Mouse (Mus musculus): ENCODE data around the gene Zfp503.

DNA sequence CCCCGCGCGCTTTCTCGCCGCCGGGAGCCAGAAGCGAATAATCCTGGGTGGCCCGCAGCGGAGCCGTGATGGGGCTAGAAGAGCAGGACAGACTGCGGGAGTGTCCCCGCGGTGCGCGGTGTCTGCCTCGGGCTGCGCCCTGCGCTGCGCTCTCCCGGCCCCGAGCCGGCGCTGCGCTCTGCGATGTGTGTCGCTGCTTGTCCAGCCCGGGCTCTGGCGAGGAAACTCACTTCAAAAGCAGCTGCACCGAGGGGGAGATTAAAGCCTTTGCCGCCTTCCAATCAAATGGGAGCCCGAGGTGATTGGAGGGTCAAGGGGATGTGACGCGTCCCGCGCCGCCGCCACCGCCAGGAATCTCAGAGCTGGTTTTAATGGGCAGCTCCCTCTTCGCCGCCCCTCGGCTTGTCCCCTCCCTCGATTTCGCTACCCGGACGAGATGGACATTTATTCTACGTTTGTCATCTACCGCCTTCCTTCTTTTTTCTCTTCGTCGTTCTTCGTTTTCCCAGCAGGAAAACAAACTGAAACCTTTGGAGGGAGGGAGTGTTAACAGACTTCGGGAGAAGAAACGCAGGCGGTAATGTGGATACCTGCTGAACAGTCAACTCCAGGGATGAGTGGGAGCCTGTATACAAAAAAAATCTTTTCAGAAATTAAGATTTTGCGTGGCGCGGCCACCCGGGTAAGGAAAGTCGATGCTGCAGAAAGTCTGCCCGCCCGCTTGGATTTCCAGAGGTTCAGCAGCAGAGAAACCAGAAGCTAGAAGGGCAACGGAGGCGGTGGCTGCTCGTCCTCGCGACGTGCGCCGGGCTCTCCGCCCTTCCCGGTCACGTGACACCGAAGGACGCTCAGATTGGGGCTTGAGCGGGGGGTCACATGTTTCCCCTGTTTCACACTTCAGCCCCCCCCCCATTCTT, 1.5 kb downstream of the Zfp503 start:
- TF ChIP-seq POLR2A (IDR thresholded peaks at IDR 0.05; ENCODE audit: control insufficient read depth in 1 of 2, insufficient read depth in 1 of 2, low read depth in 1 of 2, low read length in 2 of 2, poor library complexity in 1 of 2) (peak; percentile 49 to 76; a peak in 3 of 4 replicates), MEF2A (IDR thresholded peaks at IDR 0.05; ENCODE audit: extremely low read depth, insufficient replicate concordance, low read depth, low read length, poor library complexity, severe bottlenecking) (no peak), CTCF (IDR thresholded peaks at IDR 0.05 in 2 of 3, conservative IDR thresholded peaks at IDR 0.05 in 1 of 3; ENCODE audit: control insufficient read depth in 1 of 3, insufficient read depth in 1 of 3, low read depth in 2 of 3, low read length in 3 of 3, poor library complexity in 1 of 3, severe bottlenecking in 1 of 3) (no peak), E2F4 (IDR thresholded peaks at IDR 0.05; ENCODE audit: borderline replicate concordance, low read depth, low read length) (no peak), EP300 (IDR thresholded peaks at IDR 0.05; ENCODE audit: low read depth in 1 of 2, low read length in 2 of 2) (no peak), POLR2AphosphoS2 (IDR thresholded peaks at IDR 0.05; ENCODE audit: low read length) (no peak), MAX (IDR thresholded peaks at IDR 0.05; ENCODE audit: low read length) (peak; percentile 73), JUND (IDR thresholded peaks at IDR 0.05; ENCODE audit: low read depth, low read length) (no peak), CHD2 (IDR thresholded peaks at IDR 0.05; ENCODE audit: low read length) (no peak), HCFC1 (IDR thresholded peaks at IDR 0.05; ENCODE audit: low read depth, low read length) (peak; percentile 56), TCF12 (IDR thresholded peaks at IDR 0.05; ENCODE audit: low read depth, low read length) (peak; percentile 35; the same call in 1 of the 2 replicates), ZC3H11A (IDR thresholded peaks at IDR 0.05; ENCODE audit: low read depth, low read length) (no peak), MXI1 (IDR thresholded peaks at IDR 0.05; ENCODE audit: low read depth, low read length) (peak; percentile 43; the same call in 1 of the 2 replicates), SIN3A (IDR thresholded peaks at IDR 0.05; ENCODE audit: low read length) (peak; percentile 73)

Measured in MEL (cell line).